Mouse (Mus musculus): Measurements from ENCODE around the gene Pik3ca. TPM values are rescaled to one million over a fixed set of nuclear protein-coding genes. Genes with fewer than 3 reads are reported as not detected.

Gene Pik3ca
- polyA plus RNA-seq, 1 experiment from 2014 or later = 15.5 TPM

DNA sequence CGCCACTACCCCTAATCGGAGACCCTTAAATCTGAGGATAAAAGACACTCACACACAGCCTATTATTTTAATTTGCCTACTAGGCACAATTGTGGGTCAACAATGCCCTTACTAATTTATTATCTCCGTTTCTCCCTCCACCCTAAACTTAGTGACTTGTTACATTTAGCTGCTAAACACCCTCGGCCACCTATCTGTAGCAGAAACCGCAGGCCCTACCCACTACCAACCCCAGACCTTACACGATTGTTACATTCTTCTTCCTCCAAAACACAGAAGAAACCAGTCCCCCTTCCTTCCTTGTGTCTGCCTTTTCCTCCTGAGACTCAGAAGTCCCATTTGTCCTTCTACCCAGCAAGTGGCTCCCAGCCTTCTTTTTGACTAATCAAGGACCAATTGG lies 9.3 kb downstream of the Pik3ca start:
- Histone ChIP-seq H3K9ac (ENCODE audit: low read depth, low read length) (no peak overlapping the region), H3K4me3 (ENCODE audit: low read depth, low read length) (no peak overlapping the region), H3K27ac (replicated peaks; ENCODE audit: low read depth, low read length) (no peak overlapping the region), H3K9me3 (ENCODE audit: control insufficient read depth, low read length) (no peaks in the 10 kb centered on the region), H3K4me1 (ENCODE audit: control insufficient read depth, insufficient read depth, low read length) (peaks cover 6% of the 10 kb centered on the region; the same call in 1 of the 2 replicates), H3K27me3 (replicated peaks; ENCODE audit: control insufficient read depth, insufficient read depth, low read length) (no peaks in the 10 kb centered on the region), H3K36me3 (ENCODE audit: control insufficient read depth, insufficient read depth, low read length) (no peaks in the 10 kb centered on the region), H3K4me2 (ENCODE audit: low read depth, low read length) (no peak overlapping the region)
- DNase-seq (ENCODE audit: low spot score) = no peak
- 85% methylated on average over 6 of the region's 6 CpGs for WGBS
- no peak for ATAC-seq (ENCODE audit: low read depth)

DNA sequence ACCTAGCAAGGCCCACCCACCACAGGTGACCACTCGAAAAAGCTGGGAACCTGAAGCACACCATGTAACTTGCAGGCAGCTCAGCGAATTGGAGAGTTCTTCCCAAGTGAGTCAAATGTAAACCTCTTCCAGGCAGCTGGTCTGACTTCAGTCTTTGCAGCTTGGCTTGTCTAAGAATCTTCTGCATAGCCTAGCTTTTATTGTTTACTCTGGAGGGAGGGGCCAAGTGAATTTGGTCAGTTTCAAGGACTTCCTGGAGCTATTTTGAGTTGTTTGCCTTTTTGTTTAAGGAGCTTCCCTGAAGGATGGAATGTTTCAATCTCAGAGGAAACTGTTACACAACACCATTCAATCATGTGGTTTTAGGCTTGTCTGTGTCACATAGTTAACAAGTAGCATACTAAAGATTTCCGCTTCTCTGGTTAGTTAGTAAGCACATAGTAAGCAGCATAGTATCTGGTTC lies 11.4 kb downstream of the Pik3ca start:
- ATAC-seq (ENCODE audit: low read depth) (no peak), DNase-seq (ENCODE audit: low spot score) (peak; percentile 16)
- H3K27me3 ChIP-seq (replicated peaks; ENCODE audit: control insufficient read depth, insufficient read depth, low read length) = no peaks in the 10 kb centered on the region
- H3K9ac ChIP-seq (ENCODE audit: low read depth, low read length) = no peak overlapping the region
- H3K9me3 ChIP-seq (ENCODE audit: control insufficient read depth, low read length) = no peaks in the 10 kb centered on the region
- H3K4me2 ChIP-seq (ENCODE audit: low read depth, low read length) = no peak overlapping the region
- H3K36me3 ChIP-seq (ENCODE audit: control insufficient read depth, insufficient read depth, low read length) = no peaks in the 10 kb centered on the region
- no peak overlapping the region for H3K4me3 ChIP-seq (ENCODE audit: low read depth, low read length)
- peaks cover 13% of the 10 kb centered on the region for H3K4me1 ChIP-seq (ENCODE audit: control insufficient read depth, insufficient read depth, low read length)
- no peak overlapping the region for H3K27ac ChIP-seq (replicated peaks; ENCODE audit: low read depth, low read length)
- 89% methylated on average over 3 of the region's 3 CpGs for WGBS

DNA sequence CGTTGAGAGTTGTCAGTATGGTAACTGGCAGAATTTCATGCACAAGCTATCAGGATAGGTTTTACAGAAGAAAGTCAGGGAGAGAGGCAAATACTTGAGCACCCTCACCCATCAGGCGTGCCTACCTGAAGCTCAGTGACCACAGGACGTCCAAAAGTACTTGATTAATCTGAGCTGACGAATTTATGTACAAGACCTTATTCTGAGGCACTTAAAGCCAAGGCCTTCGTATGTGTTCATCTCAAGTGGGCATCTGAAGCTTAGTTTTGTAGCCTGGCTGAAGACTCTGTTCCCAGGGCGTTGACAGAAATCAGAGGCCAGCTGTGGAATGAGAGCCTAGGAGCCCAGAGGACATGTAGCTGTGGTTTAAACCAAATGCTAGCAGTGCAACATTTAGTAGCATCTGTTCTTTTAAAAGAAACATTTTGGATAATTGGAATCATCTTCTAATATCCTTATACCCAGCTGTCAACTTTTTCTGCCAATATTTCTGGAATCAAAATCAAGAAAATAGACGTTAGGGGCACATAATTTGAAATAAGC lies 15.1 kb downstream of the Pik3ca start:
- ATAC-seq (ENCODE audit: low read depth) = no peak
- no peak overlapping the region for H3K9ac ChIP-seq (ENCODE audit: low read depth, low read length)

DNA sequence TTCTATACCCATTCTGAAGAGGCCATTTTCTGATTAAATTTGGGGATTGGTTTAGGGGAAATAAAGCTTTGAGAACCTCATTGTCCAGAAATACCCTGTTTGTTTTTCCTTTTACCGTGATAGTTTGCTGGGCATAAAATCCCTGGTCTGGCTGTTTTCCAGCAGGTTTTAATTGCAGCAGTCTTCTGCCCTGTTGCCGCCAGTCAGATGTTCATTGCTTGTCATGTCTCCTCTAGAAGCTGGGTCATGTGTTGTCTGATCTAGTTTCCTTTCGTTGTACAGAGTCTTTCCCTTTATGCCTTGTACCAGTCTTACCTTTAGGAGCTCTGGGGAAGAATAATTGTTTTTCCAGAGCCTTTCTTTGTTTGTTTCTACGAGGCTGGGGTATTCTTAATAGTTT lies 16.9 kb downstream of the Pik3ca start:
- 33% methylated on average over 4 of the region's 4 CpGs for WGBS
- H3K27me3 ChIP-seq (replicated peaks; ENCODE audit: control insufficient read depth, insufficient read depth, low read length) = no peaks in the 10 kb centered on the region
- H3K4me3 ChIP-seq (ENCODE audit: low read depth, low read length) = no peak overlapping the region
- H3K4me2 ChIP-seq (ENCODE audit: low read depth, low read length) = no peak overlapping the region
- H3K9ac ChIP-seq (ENCODE audit: low read depth, low read length) = no peak overlapping the region
- ATAC-seq (ENCODE audit: low read depth) (no peak), DNase-seq (ENCODE audit: low spot score) (peak; percentile 50)
- no peaks in the 10 kb centered on the region for H3K36me3 ChIP-seq (ENCODE audit: control insufficient read depth, insufficient read depth, low read length)
- H3K4me1 ChIP-seq (ENCODE audit: control insufficient read depth, insufficient read depth, low read length) = peaks cover 25% of the 10 kb centered on the region
- H3K27ac ChIP-seq (replicated peaks; ENCODE audit: low read depth, low read length) = no peak overlapping the region
- H3K9me3 ChIP-seq (ENCODE audit: control insufficient read depth, low read length) = no peaks in the 10 kb centered on the region

More for the DNA sequence above, 15.1 kb downstream of the Pik3ca start:
- H3K36me3 ChIP-seq (ENCODE audit: control insufficient read depth, insufficient read depth, low read length) = no peaks in the 10 kb centered on the region
- H3K4me2 ChIP-seq (ENCODE audit: low read depth, low read length) = no peak overlapping the region
- H3K27ac ChIP-seq (replicated peaks; ENCODE audit: low read depth, low read length) = no peak overlapping the region
- peaks cover 28% of the 10 kb centered on the region for H3K4me1 ChIP-seq (ENCODE audit: control insufficient read depth, insufficient read depth, low read length)
- H3K4me3 ChIP-seq (ENCODE audit: low read depth, low read length) = no peak overlapping the region
- H3K27me3 ChIP-seq (replicated peaks; ENCODE audit: control insufficient read depth, insufficient read depth, low read length) = no peaks in the 10 kb centered on the region
- H3K9me3 ChIP-seq (ENCODE audit: control insufficient read depth, low read length) = no peaks in the 10 kb centered on the region
- WGBS = 68% methylated on average over 7 of the region's 7 CpGs
- peak; percentile 54 for DNase-seq (ENCODE audit: low spot score)

DNA sequence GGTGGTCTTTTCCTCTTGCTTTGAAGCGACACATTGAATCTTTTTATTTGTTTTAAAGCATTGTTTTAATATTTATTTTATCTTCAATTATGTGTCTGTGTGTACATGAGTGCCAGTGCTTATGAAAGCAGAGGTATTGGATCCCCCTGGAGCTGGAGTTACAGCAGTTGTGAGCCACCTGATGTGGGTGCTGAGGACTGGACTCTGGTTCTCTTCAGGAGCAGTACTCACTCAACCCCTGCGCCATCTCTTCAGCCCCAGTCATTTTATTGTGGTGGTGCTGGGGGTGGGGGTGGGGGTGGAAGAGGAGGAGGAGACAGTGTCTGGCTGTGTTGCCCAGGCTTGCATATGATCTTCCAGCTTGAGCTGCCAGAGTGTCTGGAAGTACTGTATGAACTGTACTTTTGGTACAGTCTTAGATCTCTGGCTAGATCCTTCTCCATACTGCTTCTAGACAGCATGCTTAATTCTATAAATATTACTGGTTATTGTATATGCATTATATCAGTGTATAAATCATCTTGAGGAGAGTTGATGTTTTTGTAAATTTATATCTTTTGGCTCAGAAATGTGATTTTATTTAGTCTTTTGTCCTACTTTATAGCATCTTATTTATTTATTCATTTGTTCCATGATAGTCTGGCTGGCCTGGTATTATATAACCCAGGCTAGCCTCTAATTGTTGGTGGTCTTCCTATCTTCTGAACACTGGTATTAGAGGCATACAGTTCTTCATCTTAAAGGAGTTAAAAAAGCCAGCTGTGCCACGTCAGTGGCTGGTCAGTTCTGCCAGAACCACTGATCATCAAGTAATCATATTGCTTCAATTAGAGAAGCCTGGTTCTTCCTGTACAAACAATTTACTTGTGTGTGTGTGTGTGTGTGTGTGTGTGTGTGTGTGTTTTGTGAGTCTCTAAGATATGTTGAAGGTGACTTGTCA lies 18.2 kb downstream of the Pik3ca start:
- Histone ChIP-seq H3K4me2 (ENCODE audit: low read depth, low read length) (no peak overlapping the region), H3K4me3 (ENCODE audit: low read depth, low read length) (no peak overlapping the region), H3K36me3 (ENCODE audit: control insufficient read depth, insufficient read depth, low read length) (no peaks in the 10 kb centered on the region), H3K9me3 (ENCODE audit: control insufficient read depth, low read length) (no peaks in the 10 kb centered on the region), H3K9ac (ENCODE audit: low read depth, low read length) (no peak overlapping the region), H3K4me1 (ENCODE audit: control insufficient read depth, insufficient read depth, low read length) (peaks cover 25% of the 10 kb centered on the region), H3K27me3 (replicated peaks; ENCODE audit: control insufficient read depth, insufficient read depth, low read length) (no peaks in the 10 kb centered on the region), H3K27ac (replicated peaks; ENCODE audit: low read depth, low read length) (no peak overlapping the region)
- WGBS = 54% methylated on average over 3 of the region's 3 CpGs
- ATAC-seq (ENCODE audit: low read depth) (0 out of 2 replicates have a peak, but pooled peaks have one; percentile 41), DNase-seq (ENCODE audit: low spot score) (no peak)

DNA sequence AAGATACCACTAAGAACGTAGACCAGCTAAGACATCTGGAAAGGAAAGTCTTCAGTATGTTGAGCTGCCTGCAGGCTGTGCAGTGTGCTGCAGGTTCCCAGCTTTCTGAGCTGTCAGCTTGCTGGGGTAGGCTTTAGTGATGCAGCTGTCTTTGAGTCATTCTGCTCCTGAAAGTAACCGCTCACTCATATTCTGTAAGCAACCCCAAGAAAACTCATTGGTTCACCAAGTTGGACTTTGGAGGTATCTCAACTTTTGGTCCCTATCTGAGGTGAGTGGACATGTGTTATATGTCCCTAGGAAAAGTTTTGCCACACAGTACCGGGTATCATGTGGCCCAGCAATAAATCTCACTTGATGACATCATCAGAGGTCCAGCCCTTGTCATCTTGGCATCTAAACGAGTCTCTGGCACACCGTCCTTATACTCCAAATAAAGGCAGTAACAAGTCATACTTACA lies 20.3 kb downstream of the Pik3ca start:
- Histone ChIP-seq H3K27ac (replicated peaks; ENCODE audit: low read depth, low read length) (no peak overlapping the region), H3K9me3 (ENCODE audit: control insufficient read depth, low read length) (no peaks in the 10 kb centered on the region), H3K4me1 (ENCODE audit: control insufficient read depth, insufficient read depth, low read length) (peaks cover 20% of the 10 kb centered on the region), H3K36me3 (ENCODE audit: control insufficient read depth, insufficient read depth, low read length) (no peaks in the 10 kb centered on the region), H3K4me2 (ENCODE audit: low read depth, low read length) (no peak overlapping the region), H3K9ac (ENCODE audit: low read depth, low read length) (no peak overlapping the region), H3K27me3 (replicated peaks; ENCODE audit: control insufficient read depth, insufficient read depth, low read length) (no peaks in the 10 kb centered on the region), H3K4me3 (ENCODE audit: low read depth, low read length) (no peak overlapping the region)
- WGBS = 76% methylated on average over 5 of the region's 5 CpGs
- ATAC-seq (ENCODE audit: low read depth) (no peak), DNase-seq (ENCODE audit: low spot score) (no peak)

DNA sequence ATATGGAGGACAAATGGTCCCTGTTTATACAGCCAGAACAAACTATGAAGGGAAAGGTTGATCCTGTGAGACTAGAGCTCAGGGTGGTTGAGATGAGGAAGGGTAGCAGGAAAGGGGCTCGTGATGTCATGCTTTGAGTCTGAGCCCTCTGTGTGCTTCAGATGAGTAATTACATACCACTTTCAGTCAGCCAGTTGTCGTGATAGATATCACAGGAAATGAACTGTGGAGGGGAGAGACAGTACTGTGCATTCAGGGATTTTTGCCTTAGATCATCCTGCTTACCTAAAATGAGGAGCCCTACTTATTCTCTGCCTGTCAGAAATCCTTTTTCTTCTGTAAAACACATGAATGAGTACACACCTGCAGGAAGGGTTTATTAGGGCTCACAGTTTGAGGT lies 22.4 kb downstream of the Pik3ca start:
- no peak for DNase-seq (ENCODE audit: low spot score)
- H3K36me3 ChIP-seq (ENCODE audit: control insufficient read depth, insufficient read depth, low read length) = no peaks in the 10 kb centered on the region
- H3K4me1 ChIP-seq (ENCODE audit: control insufficient read depth, insufficient read depth, low read length) = peaks cover 12% of the 10 kb centered on the region
- ATAC-seq (ENCODE audit: low read depth) = no peak
- H3K4me2 ChIP-seq (ENCODE audit: low read depth, low read length) = no peak overlapping the region
- H3K4me3 ChIP-seq (ENCODE audit: low read depth, low read length) = no peak overlapping the region
- no peak overlapping the region for H3K27ac ChIP-seq (replicated peaks; ENCODE audit: low read depth, low read length)
- H3K27me3 ChIP-seq (replicated peaks; ENCODE audit: control insufficient read depth, insufficient read depth, low read length) = no peaks in the 10 kb centered on the region
- WGBS = 58% methylated on average over 2 of the region's 2 CpGs
- H3K9me3 ChIP-seq (ENCODE audit: control insufficient read depth, low read length) = no peaks in the 10 kb centered on the region
- no peak overlapping the region for H3K9ac ChIP-seq (ENCODE audit: low read depth, low read length)

DNA sequence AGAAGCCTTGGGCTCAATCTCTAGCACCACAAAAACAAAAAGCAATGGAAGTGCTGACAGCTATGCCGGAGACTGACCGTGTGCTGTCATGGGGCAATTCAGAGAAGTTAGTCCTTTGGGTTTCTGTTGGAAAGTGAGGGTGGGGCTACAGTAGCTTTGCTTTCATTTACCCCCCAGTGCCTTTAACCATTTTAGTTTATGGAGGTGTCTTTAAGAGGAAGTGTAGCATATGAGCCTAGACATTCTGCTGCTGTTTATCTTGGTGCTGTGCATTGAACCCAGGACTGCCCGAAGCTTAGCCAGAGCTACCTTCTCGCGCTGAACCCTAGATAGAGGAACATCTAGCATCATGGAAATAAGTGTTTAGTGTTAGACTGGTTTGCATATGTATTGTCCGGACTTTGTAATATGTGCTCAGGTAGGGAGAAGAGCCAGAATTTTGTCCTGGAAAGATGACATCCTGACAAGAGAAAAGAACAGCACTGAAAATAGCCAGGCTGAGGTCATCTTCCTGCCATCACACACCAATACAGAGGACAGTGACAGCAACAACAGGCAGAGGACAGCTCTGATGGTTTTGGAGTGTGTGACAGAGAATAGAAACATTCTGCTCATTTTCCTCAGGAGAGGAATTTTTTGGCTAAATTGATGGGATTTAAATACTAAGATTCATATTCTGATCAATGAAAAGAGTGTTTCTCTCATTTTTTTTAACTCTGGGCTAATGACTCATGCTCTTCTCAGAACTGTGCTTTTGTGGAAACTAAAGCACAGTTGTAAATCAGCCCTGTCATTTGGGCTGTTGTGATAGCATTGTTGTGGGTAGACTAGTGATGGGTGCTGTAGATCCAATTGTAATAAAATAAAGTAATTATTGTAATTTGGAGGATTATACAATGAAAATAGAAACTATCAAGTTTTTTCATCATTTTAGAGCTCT lies 23.9 kb downstream of the Pik3ca start:
- ATAC-seq (ENCODE audit: low read depth) = no peak
- Histone ChIP-seq H3K4me2 (ENCODE audit: low read depth, low read length) (no peak overlapping the region), H3K36me3 (ENCODE audit: control insufficient read depth, insufficient read depth, low read length) (no peaks in the 10 kb centered on the region), H3K27ac (replicated peaks; ENCODE audit: low read depth, low read length) (no peak overlapping the region), H3K9ac (ENCODE audit: low read depth, low read length) (no peak overlapping the region), H3K27me3 (replicated peaks; ENCODE audit: control insufficient read depth, insufficient read depth, low read length) (no peaks in the 10 kb centered on the region), H3K4me3 (ENCODE audit: low read depth, low read length) (no peak overlapping the region), H3K9me3 (ENCODE audit: control insufficient read depth, low read length) (no peaks in the 10 kb centered on the region), H3K4me1 (ENCODE audit: control insufficient read depth, insufficient read depth, low read length) (peaks cover under 1% of the 10 kb centered on the region; the same call in 1 of the 2 replicates)
- WGBS = 94% methylated on average over 6 of the region's 6 CpGs
- DNase-seq (ENCODE audit: low spot score) = no peak
